Mouse (Mus musculus): ENCODE measurements around the gene Jaml.
"Not testable (repeated sequence)": the region's sequence is repeated elsewhere in the genome, so short reads cannot be mapped to it uniquely, and the experiment has no call there.

The Jaml gene

GRCm38 (mm10) chr9:45079011-45079410, at the start of gene Jaml:
Gene Jaml, plus strand, starts transcription at chr9:45079183.
- DNase-seq (ENCODE audit: low spot score), result no peak

DNA sequence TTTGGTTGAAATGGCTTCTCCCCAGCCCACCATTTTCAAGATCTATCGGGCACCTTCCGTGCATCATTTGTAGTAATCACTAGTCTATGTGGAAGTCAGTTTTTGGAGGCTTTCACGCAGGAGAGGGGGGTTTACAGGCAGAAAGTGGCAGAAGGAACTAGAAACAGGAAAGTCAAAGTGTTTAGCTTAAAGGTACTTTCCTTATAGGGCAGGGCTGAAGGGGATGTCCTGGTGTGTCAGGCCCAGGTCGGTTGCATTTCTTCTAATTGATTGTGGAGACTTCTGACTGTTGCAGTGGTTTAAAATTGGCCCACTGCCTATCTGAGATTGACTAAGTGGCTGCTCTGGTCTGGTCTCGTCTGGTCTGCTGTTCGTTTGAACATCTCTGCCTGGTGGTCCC, 48.6 kb upstream of the Jaml start:
- no peak for DNase-seq (ENCODE audit: low spot score)

GRCm38 (mm10) chr9:45032261-45032660, 46.7 kb upstream of the Jaml start:
- no peak for DNase-seq (ENCODE audit: low spot score)

DNA sequence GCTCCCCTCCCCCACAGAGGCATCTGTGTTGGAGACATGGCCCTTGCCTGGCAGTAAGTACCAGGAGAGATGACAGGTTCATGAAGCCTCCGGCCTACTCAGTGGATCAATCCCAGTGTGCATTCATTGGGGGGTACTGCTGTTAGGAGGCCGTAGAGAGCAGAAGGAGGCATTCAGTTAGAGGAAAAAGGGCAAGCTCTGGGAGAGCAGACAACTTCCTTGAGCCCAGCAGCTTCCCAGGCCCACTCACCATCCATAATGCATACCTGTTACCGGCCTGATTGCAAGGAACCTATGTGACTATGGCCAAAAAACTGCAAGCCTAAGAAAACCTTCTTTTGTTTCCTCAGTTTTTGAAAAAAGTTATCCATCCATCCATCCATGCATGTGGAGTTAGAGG, 44.5 kb upstream of the Jaml start:
- no peak for DNase-seq (ENCODE audit: low spot score)

- not testable (repeated sequence) for DNase-seq (ENCODE audit: low spot score)
These were observed 41.2 kb upstream of the Jaml start for GRCm38 (mm10) chr9:45037803-45038202.

DNA sequence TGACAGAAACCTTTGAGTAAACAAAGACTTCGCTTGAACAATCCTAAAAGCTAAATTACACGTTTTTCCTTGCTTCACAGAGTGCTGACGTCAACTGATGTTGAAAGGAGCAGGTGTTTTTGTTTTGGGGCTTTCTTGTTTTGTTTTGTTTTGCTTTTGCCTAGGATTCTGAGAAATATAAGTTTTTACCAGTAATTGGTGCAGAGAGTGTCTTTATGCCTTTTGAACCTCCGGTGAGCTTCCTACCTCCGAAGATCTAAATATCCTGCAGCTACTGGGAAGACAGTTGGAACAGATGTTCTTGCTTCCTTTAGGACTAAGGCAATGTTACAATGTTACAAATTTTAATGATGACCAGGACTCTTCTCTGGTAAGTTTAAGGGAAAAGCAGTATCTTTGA, 39.5 kb upstream of the Jaml start, which contains the start of gene Mpzl2:
Mpzl2 (plus strand) TSS at position 301 of the 400 bp plus-strand sequence.
- no peak for DNase-seq (ENCODE audit: low spot score)

DNA sequence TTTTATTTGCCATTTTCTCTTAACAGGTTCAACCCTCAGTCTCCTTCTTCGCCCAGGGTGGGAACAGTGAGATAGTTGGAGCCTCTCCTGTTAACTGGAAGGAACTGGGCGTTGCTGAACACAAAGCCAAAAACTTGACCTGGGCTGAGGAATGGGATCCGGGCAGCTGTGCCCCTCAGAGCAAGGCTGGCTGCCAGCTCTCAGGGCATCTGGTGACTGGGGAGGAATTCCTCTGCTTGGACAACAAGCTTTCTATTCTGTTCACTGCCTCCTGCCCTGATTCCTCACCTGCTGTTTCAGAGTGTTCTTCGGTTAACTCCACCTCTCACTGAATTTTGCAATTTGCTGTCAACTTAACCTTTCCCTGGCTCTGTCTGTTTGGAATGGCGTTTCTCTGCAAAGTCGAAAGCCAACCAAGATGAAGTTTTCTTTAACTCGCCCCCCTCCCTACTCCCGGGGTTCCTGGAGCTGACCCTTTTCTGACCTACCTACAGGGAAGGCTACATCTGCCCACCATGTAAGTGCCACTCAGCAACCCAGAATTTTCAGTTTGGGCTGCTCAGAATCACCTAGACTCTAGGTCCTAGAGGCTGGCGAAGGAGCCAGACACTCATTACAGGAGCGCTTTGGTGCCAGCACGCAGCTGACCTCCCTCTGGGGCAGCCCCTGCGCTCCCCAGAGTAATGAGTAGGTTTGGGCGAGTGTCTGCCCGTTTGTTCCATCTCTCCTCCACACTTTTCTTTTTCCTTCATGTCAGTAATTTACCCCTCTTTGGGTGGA, 38.7 kb upstream of the Jaml start:
- DNase-seq (ENCODE audit: low spot score), result no peak

- no peak for DNase-seq (ENCODE audit: low spot score)
These were observed 37.7 kb upstream of the Jaml start for GRCm38 (mm10) chr9:45041131-45041838.

DNA sequence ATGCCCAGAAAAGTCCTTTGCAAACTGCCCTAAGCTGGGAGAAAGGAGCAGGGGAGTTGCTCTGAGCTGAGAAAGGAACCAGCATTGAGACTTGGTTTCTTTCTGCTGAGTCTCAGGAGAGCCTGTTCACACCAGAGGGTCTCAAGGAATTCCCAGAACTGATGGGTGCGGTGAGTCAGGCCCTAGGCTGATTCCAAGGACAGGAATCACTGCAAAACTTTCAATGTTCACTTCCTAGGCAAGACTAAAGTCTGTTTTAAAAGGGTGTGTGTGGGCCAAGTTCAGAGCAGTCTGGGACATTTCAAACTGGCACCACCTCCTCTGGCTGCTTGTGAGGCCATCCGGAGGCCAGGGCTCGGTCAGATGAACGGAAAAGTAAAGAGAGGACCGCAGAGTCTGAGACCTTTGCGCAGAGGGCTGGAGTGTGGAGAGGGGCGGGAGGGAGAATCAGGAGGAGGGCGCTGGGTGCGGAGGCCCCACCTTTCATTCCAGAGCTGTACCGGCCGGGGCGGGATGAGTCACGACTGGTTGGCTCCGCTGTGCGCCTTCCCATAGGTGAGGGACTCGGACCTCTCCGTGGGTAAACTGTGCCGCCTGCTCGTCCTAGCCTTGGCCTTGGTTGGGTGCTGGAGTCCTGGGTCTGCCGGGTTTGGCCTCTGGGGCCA, 36.8 kb upstream of the Jaml start:
- DNase-seq (ENCODE audit: low spot score), result peak; percentile 17

DNA sequence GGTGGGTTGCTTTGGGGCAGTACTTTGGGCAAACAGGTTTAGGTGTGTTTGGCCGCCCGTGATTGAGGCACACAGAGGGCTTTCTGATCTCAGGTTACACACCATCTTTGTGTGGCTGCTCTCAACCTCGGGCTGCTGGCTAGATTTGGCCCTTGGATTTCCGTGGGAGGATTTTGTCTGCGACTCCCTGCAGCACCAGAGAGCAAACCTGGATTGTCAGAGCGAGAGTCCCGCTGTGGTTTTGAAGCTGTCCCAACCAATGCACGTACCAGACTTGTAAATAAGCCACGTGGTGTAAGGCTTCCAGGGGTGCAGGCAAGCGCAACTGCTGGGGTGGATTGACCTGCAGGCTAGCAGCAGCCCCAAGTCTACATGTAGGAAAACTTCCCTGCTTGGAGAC, 36.0 kb upstream of the Jaml start:
- no peak for DNase-seq (ENCODE audit: low spot score)

DNA sequence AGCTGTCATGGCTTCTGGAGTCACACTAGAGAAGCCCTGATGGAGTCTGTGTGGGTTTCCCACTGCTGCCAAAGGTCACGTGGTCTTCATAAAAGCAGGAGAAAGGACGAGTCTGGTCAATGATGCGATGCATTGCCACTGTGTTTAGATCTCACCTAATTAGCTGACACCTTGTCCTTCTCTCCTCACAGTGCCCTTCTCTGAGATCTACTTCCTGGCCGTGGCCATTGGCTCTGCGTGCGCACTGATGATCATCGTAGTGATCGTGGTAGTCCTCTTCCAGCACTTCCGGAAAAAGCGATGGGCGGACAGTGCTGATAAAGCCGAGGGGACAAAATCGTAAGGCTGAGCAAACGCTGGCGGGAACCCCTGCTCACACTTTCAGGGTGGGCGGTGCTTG, 32.0 kb upstream of the Jaml start:
- DNase-seq (ENCODE audit: low spot score), result no peak

DNA sequence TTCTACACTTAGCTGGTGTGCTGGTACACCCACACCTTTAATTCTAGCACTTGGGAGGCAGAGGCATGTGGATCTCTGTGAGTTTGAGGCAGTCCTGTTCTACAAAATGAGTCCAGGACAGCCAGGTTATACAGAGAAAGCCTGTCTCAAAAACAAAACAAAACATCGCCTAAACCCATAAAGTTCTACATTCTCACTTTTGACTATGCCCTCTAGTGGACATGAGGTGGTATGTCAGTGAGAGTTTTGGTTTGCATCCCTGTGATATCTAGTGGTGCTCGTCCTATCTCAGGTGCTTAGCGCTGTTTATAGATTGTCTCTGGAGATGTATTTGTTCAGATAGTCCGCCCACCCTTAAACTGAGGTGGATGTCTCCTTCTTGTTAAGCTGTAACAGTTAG, 30.5 kb upstream of the Jaml start:
- DNase-seq (ENCODE audit: low spot score), result no peak

- DNase-seq (ENCODE audit: low spot score), result no peak
These were observed 29.3 kb upstream of the Jaml start for GRCm38 (mm10) chr9:45049731-45050130.

GRCm38 (mm10) chr9:45050301-45050700, 28.7 kb upstream of the Jaml start:
- DNase-seq (ENCODE audit: low spot score), result no peak

DNA sequence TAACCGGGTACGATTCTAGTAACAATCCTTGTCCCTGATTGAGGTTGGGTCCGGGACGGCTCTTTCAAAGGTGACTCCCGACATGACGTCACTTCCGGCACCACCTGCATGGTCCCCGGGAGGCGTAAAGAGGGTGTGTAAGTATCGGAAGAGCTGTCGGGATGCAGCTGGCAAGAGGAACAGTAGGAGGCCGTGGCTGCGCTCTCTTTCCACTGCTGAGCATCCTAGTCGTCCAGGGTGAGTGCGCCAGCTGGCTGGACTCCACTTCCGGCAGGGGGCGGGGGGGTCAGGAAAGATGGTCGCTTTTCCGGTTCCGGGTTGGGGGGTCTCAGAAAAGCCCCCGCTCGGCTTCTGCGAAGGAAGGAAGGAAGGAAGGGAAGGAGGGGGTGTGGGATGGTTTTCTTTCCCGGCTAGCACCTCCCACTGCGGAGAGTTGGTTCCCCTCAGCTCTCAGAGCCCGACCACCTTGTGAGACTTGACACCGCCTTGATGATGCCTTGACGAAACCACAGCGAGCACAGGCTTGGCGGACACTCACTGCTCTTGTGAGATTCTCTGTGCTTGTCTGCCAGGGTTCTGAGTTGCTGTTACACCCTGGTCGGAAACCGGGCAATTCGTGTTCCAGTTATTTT, 23.8 kb upstream of the Jaml start, which contains the start of gene Mpzl3:
Mpzl3 (plus strand) TSS at position 105 of the 632 bp plus-strand sequence.
- DNase-seq (ENCODE audit: low spot score), result peak; percentile 53

GRCm38 (mm10) chr9:45058304-45058940, 20.6 kb upstream of the Jaml start:
- DNase-seq (ENCODE audit: low spot score), result no peak

DNA sequence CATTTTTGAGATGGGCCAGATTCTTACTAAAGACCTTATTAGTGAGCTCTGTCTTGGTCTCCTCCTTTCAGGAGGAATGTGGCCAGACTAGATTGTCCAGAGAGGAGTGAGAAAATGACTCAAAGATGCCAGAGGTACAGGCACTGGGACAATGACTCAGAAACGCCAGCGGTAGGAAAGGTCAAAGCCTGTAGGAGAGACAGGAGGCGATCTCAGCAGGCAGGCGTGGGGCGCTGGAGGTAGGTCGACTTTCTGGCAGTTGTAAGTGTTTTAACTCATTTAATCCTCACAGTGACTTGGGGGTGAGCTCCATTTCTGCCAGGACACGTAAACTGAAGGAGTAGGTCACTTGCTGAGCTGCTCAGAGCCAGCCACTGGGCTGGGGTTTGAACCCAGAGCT, 18.8 kb upstream of the Jaml start:
- no peak for DNase-seq (ENCODE audit: low spot score)

GRCm38 (mm10) chr9:45062677-45063076, 16.3 kb upstream of the Jaml start:
- DNase-seq (ENCODE audit: low spot score), result no peak

GRCm38 (mm10) chr9:45064421-45064820, 14.6 kb upstream of the Jaml start:
- no peak for DNase-seq (ENCODE audit: low spot score)

DNA sequence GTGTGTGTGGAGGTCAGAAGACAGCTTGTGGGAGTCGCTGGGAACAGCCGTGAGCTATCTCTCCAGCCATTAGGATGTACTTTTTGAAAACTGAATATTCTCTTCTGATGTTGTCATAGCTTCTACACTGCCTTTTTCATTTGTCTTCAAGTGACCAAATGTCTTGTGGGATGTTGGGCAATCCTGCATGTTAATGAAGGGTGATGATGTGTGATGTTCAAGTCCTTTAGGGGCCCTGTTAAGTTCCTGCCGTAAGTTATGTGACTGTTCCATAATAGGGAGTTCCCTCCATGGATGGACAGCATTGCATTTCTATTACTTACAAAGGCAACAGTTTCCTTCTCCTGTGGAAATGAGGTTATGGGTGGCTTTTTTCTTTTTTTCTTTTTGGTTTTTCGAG, 12.2 kb upstream of the Jaml start:
- no peak for DNase-seq (ENCODE audit: low spot score)

- DNase-seq (ENCODE audit: low spot score), result no peak
These were observed 7.2 kb upstream of the Jaml start for GRCm38 (mm10) chr9:45071800-45072199.

- no peak for DNase-seq (ENCODE audit: low spot score)
These were observed 1.1 kb upstream of the Jaml start for GRCm38 (mm10) chr9:45077859-45078258.
